Mouse (Mus musculus): ENCODE results near the gene Gng3. TPM values are rescaled to one million over a fixed set of nuclear protein-coding genes. Genes with fewer than 3 reads are reported as not detected.

Gng3 gene
- polyA plus RNA-seq, 1 experiment from 2014 or later: not detected

GRCm38 (mm10) chr19:8803879-8804660, 34.9 kb downstream of the Gng3 start:
- Histone ChIP-seq H3K27ac (0 out of 2 replicates have a peak overlapping the region, but pooled peaks have one; percentile 84), H3K36me3 (ENCODE audit: inconsistent target) (no peaks in the 10 kb centered on the region)
- 73% methylated on average over 10 of the region's 11 CpGs for WGBS (ENCODE audit: missing documents)

GRCm38 (mm10) chr19:8803204-8803780, 35.7 kb downstream of the Gng3 start:
- Histone ChIP-seq H3K79me2 (ENCODE audit: inconsistent target) (peaks cover 5% of the 10 kb centered on the region; the same call in 1 of the 2 replicates), H3K4me3 (ENCODE audit: inconsistent target) (no peak overlapping the region), H3K36me3 (ENCODE audit: inconsistent target) (no peaks in the 10 kb centered on the region), H3K27ac (peak overlapping the region; percentile 84)
- 73% methylated on average over 9 of the region's 9 CpGs for WGBS (ENCODE audit: missing documents)

More at GRCm38 (mm10) chr19:8803879-8804660, 34.9 kb downstream of the Gng3 start:
- no peak overlapping the region for H3K4me3 ChIP-seq (ENCODE audit: inconsistent target)
- H3K79me2 ChIP-seq (ENCODE audit: inconsistent target): peaks cover 5% of the 10 kb centered on the region; the same call in 1 of the 2 replicates

- peaks cover 14% of the 10 kb centered on the region for H3K79me2 ChIP-seq (ENCODE audit: inconsistent target)
- H3K4me3 ChIP-seq (ENCODE audit: inconsistent target): peak within 1 kb of the TSS; percentile 70
- peak within 1 kb of the TSS; percentile 84 for H3K27ac ChIP-seq
- under 1% methylated on average over 30 of the region's 30 CpGs for WGBS (ENCODE audit: missing documents)
- no peaks in the 10 kb centered on the region for H3K36me3 ChIP-seq (ENCODE audit: inconsistent target)
Observed at GRCm38 (mm10) chr19:8802130-8802821, 36.7 kb downstream of the Gng3 start, which contains the start of gene Zbtb3. Zbtb3 (plus strand) TSS chr19:8802555.

GRCm38 (mm10) chr19:8798947-8799315, 40.1 kb downstream of the Gng3 start:
- H3K4me3 ChIP-seq (ENCODE audit: inconsistent target): peak overlapping the region; percentile 97
- H3K79me2 ChIP-seq (ENCODE audit: inconsistent target): peaks cover 24% of the 10 kb centered on the region
- 0 out of 2 replicates have a peak overlapping the region, but pooled peaks have one; percentile 21 for H3K27ac ChIP-seq
- H3K36me3 ChIP-seq (ENCODE audit: inconsistent target): peaks cover 15% of the 10 kb centered on the region

- Histone ChIP-seq H3K36me3 (ENCODE audit: inconsistent target) (peaks cover 21% of the 10 kb centered on the region), H3K27ac (peak within 1 kb of the TSS; percentile 77), H3K4me3 (ENCODE audit: inconsistent target) (peak within 1 kb of the TSS; percentile 97), H3K79me2 (ENCODE audit: inconsistent target) (peaks cover 24% of the 10 kb centered on the region)
- WGBS (ENCODE audit: missing documents): under 1% methylated on average over 25 of the region's 25 CpGs
Observed at GRCm38 (mm10) chr19:8798264-8798946, 40.6 kb downstream of the Gng3 start, which contains the start of gene Polr2g. Polr2g (minus strand) TSS chr19:8798577.

- H3K4me3 ChIP-seq (ENCODE audit: inconsistent target): no peak overlapping the region
- H3K79me2 ChIP-seq (ENCODE audit: inconsistent target): peaks cover 7% of the 10 kb centered on the region; the same call in 1 of the 2 replicates
- H3K27ac ChIP-seq: no peak overlapping the region
- peaks cover 27% of the 10 kb centered on the region for H3K36me3 ChIP-seq (ENCODE audit: inconsistent target)
- 81% methylated on average over 7 of the region's 7 CpGs for WGBS (ENCODE audit: missing documents)
Observed at GRCm38 (mm10) chr19:8790171-8790570, 48.8 kb downstream of the Gng3 start.

- no peak overlapping the region for H3K27ac ChIP-seq
- WGBS (ENCODE audit: missing documents): 76% methylated on average over 1 of the region's 1 CpGs
Observed at GRCm38 (mm10) chr19:8789171-8789570, 49.8 kb downstream of the Gng3 start.

GRCm38 (mm10) chr19:8788521-8788920, 50.5 kb downstream of the Gng3 start:
- 96% methylated on average over 3 of the region's 3 CpGs for WGBS (ENCODE audit: missing documents)
- H3K36me3 ChIP-seq (ENCODE audit: inconsistent target): peaks cover 13% of the 10 kb centered on the region

More at GRCm38 (mm10) chr19:8789171-8789570, 49.8 kb downstream of the Gng3 start:
- Histone ChIP-seq H3K79me2 (ENCODE audit: inconsistent target) (peaks cover 10% of the 10 kb centered on the region; the same call in 1 of the 2 replicates), H3K4me3 (ENCODE audit: inconsistent target) (no peak overlapping the region), H3K36me3 (ENCODE audit: inconsistent target) (peaks cover 17% of the 10 kb centered on the region)

More at GRCm38 (mm10) chr19:8788521-8788920, 50.5 kb downstream of the Gng3 start:
- peaks cover 10% of the 10 kb centered on the region; the same call in 1 of the 2 replicates for H3K79me2 ChIP-seq (ENCODE audit: inconsistent target)
- H3K4me3 ChIP-seq (ENCODE audit: inconsistent target): no peak overlapping the region
- H3K27ac ChIP-seq: no peak overlapping the region

Other genes starting within 250 kb of the Gng3 start
- not detected in 3 replicates for gene Slc22a8, start 247.9 kb downstream of the Gng3 start, polyA plus RNA-seq (2018)
- not detected in 3 replicates for gene Slc22a6, start 221.2 kb downstream of the Gng3 start, polyA plus RNA-seq (2018)
- not detected in 3 replicates for gene Chrm1, start 175.4 kb downstream of the Gng3 start, polyA plus RNA-seq (2018)
- gene Slc3a2, start 115.8 kb downstream of the Gng3 start, polyA plus RNA-seq (2018): 384 to 539 TPM (median 494 TPM) in 3 replicates
- 16.3 to 42.4 TPM (median 18.1 TPM) in 3 replicates for gene Wdr74, start 103.4 kb downstream of the Gng3 start, polyA plus RNA-seq (2018)
- gene 1700092M07Rik, start 98.5 kb downstream of the Gng3 start, polyA plus RNA-seq (2018): not detected in 3 replicates
- gene Stx5a, start 97.8 kb downstream of the Gng3 start, polyA plus RNA-seq (2018): 32.3 to 65.9 TPM (median 61.9 TPM) in 3 replicates
- gene Nxf1, start 82.1 kb downstream of the Gng3 start, polyA plus RNA-seq (2018): 68.7 to 115 TPM (median 96.9 TPM) in 3 replicates
- gene Tmem223, start 68.2 kb downstream of the Gng3 start, polyA plus RNA-seq (2018): 14.9 to 33.7 TPM (median 26.6 TPM) in 3 replicates
- 70.7 to 93.4 TPM (median 87.5 TPM) in 3 replicates for gene Tmem179b, start 64.7 kb downstream of the Gng3 start, polyA plus RNA-seq (2018)
- gene Taf6l, start 52.8 kb downstream of the Gng3 start, polyA plus RNA-seq (2018): 11.3 to 16.9 TPM (median 15.6 TPM) in 3 replicates
- gene Polr2g, start 40.6 kb downstream of the Gng3 start, polyA plus RNA-seq (2018): 87.6 to 127 TPM (median 98.0 TPM) in 3 replicates
- 1.5 to 2.4 TPM (median 2.0 TPM) in 3 replicates for gene Zbtb3, start 36.6 kb downstream of the Gng3 start, polyA plus RNA-seq (2018)
- 25.0 to 30.5 TPM (median 30.3 TPM) in 3 replicates for gene Ttc9c, start 19.9 kb downstream of the Gng3 start, polyA plus RNA-seq (2018)
- 74.0 to 130 TPM (median 81.5 TPM) in 3 replicates for gene Hnrnpul2, start 19.2 kb downstream of the Gng3 start, polyA plus RNA-seq (2018)
- 44.3 TPM in 1 of 3 replicates, not detected in the others for gene AC129217.1, start 9.4 kb downstream of the Gng3 start, polyA plus RNA-seq (2018)
- gene Bscl2, start 1.7 kb downstream of the Gng3 start, polyA plus RNA-seq (2018): 72.1 to 121 TPM (median 102 TPM) in 3 replicates
- gene Lrrn4cl, start 11.6 kb upstream of the Gng3 start, polyA plus RNA-seq (2018): 0.09 to 0.10 TPM in 2 of 3 replicates, not detected in the other
- gene Ubxn1, start 32.3 kb upstream of the Gng3 start, polyA plus RNA-seq (2018): 160 to 383 TPM (median 167 TPM) in 3 replicates
- gene Uqcc3, start 41.7 kb upstream of the Gng3 start, polyA plus RNA-seq (2018): 33.7 to 44.5 TPM (median 41.3 TPM) in 3 replicates
- gene Lbhd1, start 44.5 kb upstream of the Gng3 start, polyA plus RNA-seq (2018): 1.5 to 3.7 TPM (median 2.5 TPM) in 3 replicates
- gene Gm49403, start 44.7 kb upstream of the Gng3 start, polyA plus RNA-seq (2018): not detected in 3 replicates
- 48.2 to 79.8 TPM (median 50.8 TPM) in 3 replicates for gene 1810009A15Rik, start 49.7 kb upstream of the Gng3 start, polyA plus RNA-seq (2018)
- not detected in 3 replicates for gene Gm49416, start 49.7 kb upstream of the Gng3 start, polyA plus RNA-seq (2018)
- gene Ints5, start 53.8 kb upstream of the Gng3 start, polyA plus RNA-seq (2018): 4.4 to 13.0 TPM (median 11.6 TPM) in 3 replicates
- 70.1 to 93.3 TPM (median 80.1 TPM) in 3 replicates for gene Ganab, start 58.9 kb upstream of the Gng3 start, polyA plus RNA-seq (2018)
- 38.7 to 45.8 TPM (median 41.0 TPM) in 3 replicates for gene B3gat3, start 81.2 kb upstream of the Gng3 start, polyA plus RNA-seq (2018)
- 1.3 to 2.3 TPM (median 1.9 TPM) in 3 replicates for gene Rom1, start 90.2 kb upstream of the Gng3 start, polyA plus RNA-seq (2018)
- 17.0 to 32.0 TPM (median 23.3 TPM) in 3 replicates for gene Eml3, start 90.4 kb upstream of the Gng3 start, polyA plus RNA-seq (2018)
- gene Mta2, start 102.7 kb upstream of the Gng3 start, polyA plus RNA-seq (2018): 63.1 to 68.2 TPM (median 63.7 TPM) in 3 replicates
- 11.5 to 14.4 TPM (median 13.4 TPM) in 3 replicates for gene Tut1, start 114.7 kb upstream of the Gng3 start, polyA plus RNA-seq (2018)
- gene Eef1g, start 127.8 kb upstream of the Gng3 start, polyA plus RNA-seq (2018): 224 to 506 TPM (median 366 TPM) in 3 replicates
- 97.5 to 169 TPM (median 125 TPM) in 3 replicates for gene Ahnak, start 150.1 kb upstream of the Gng3 start, polyA plus RNA-seq (2018)
- gene Scgb1a1, start 248.8 kb upstream of the Gng3 start, polyA plus RNA-seq (2018): not detected in 3 replicates

All from macrophage (primary cell).